Mouse (Mus musculus) adrenal gland, postnatal 14 days (tissue): ENCODE results near the gene Ptprd. TPM values are rescaled to one million over a fixed set of nuclear protein-coding genes. Genes with fewer than 3 reads are reported as not detected.
A peak's percentile ranks its signal among the peaks of the same experiment; 100 is the strongest.

Experiments used
- DNase-seq: peaks from one replicate; pipeline ENCODE4 v3.0.0; 2021; ENCODE audit warnings: mixed read lengths
- total RNA-seq: library from RNA; stranded (reverse); gene quantifications from 2 replicates; pipeline ENCODE4 v1.2.3, GENCODE M21; 2021

The Ptprd gene
- total RNA-seq, 1 experiment from 2014 or later = 101 TPM

- no peak for DNase-seq
Observed at GRCm38 (mm10) chr4:77555841-77556240, 655.9 kb downstream of the Ptprd start.

- no peak for DNase-seq
Observed at GRCm38 (mm10) chr4:77537843-77538242, 673.9 kb downstream of the Ptprd start.

GRCm38 (mm10) chr4:77537336-77537735 is 674.4 kb downstream of the Ptprd start:
- no peak for DNase-seq

- no peak for DNase-seq
Observed at GRCm38 (mm10) chr4:77535601-77536000, 676.2 kb downstream of the Ptprd start.

GRCm38 (mm10) chr4:77534553-77534952 is 677.2 kb downstream of the Ptprd start:
- no peak for DNase-seq

GRCm38 (mm10) chr4:77519166-77519565 is 692.6 kb downstream of the Ptprd start:
- DNase-seq = peak; percentile 8

- no peak for DNase-seq
Observed at GRCm38 (mm10) chr4:77513914-77514628, 697.7 kb downstream of the Ptprd start.

GRCm38 (mm10) chr4:77513041-77513440 is 698.7 kb downstream of the Ptprd start:
- no peak for DNase-seq

- DNase-seq = no peak
Observed at GRCm38 (mm10) chr4:77454049-77454448, 757.7 kb downstream of the Ptprd start.

GRCm38 (mm10) chr4:77399146-77399545 is 812.6 kb downstream of the Ptprd start:
- DNase-seq = no peak

- DNase-seq = no peak
Observed at GRCm38 (mm10) chr4:77361728-77362127, 850.0 kb downstream of the Ptprd start.

GRCm38 (mm10) chr4:77327198-77327597 is 884.6 kb downstream of the Ptprd start:
- DNase-seq = no peak

- no peak for DNase-seq
Observed at GRCm38 (mm10) chr4:77317060-77317680, 894.6 kb downstream of the Ptprd start.

GRCm38 (mm10) chr4:77316644-77317043 is 895.1 kb downstream of the Ptprd start:
- DNase-seq = no peak

GRCm38 (mm10) chr4:77310127-77310788 is 901.5 kb downstream of the Ptprd start:
- DNase-seq = peak; percentile 4

- no peak for DNase-seq
Observed at GRCm38 (mm10) chr4:77283423-77283822, 928.3 kb downstream of the Ptprd start.

- no peak for DNase-seq
Observed at GRCm38 (mm10) chr4:77277913-77278312, 933.8 kb downstream of the Ptprd start.

- DNase-seq = no peak
Observed at GRCm38 (mm10) chr4:77259972-77260290, 951.8 kb downstream of the Ptprd start.

GRCm38 (mm10) chr4:77259250-77259971 is 952.4 kb downstream of the Ptprd start:
- DNase-seq = peak; percentile 8

- DNase-seq = no peak
Observed at GRCm38 (mm10) chr4:77251188-77251587, 960.6 kb downstream of the Ptprd start.

GRCm38 (mm10) chr4:77249801-77250200 is 962.0 kb downstream of the Ptprd start:
- DNase-seq = no peak

GRCm38 (mm10) chr4:77248918-77249317 is 962.8 kb downstream of the Ptprd start:
- no peak for DNase-seq
